Mouse (Mus musculus) ES-E14 (cell line): Measurements from ENCODE around the gene Ino80e. TPM values are rescaled to one million over a fixed set of nuclear protein-coding genes. Genes with fewer than 3 reads are reported as not detected.

Experiments
- DNase-seq: peaks from one replicate; pipeline ENCODE4 v3.0.0-alpha.2; 2013; ENCODE audit warnings: low read depth, low spot score
- H3K27ac ChIP-seq: 2 replicates; pipeline ENCODE4 v1.5.1; 2012; ENCODE audit warnings: low read depth, mild to moderate bottlenecking, low read length, moderate library complexity, mixed read lengths; ENCODE audit not compliant: poor library complexity, insufficient read depth, severe bottlenecking
- H3K36me3 ChIP-seq: 2 replicates; pipeline ENCODE4 v1.6.1; 2012; ENCODE audit warnings: mild to moderate bottlenecking, low read length, moderate library complexity, mixed read lengths; ENCODE audit not compliant: control insufficient read depth, poor library complexity, insufficient read depth, severe bottlenecking
- H3K4me1 ChIP-seq, 2 experiments: fragments of 150-350 bp in 1 of 2; sonication (generic) in 1 of 2; 2 replicates each; pipeline ENCODE4 v1.6.1; 2012; ENCODE audit warnings: low read length in 2 of 2, mild to moderate bottlenecking in 1 of 2, mixed read lengths in 1 of 2; ENCODE audit not compliant: control insufficient read depth in 2 of 2, insufficient read depth in 2 of 2, poor library complexity in 1 of 2
- H3K4me3 ChIP-seq, 2 experiments: fragments of 150-350 bp in 1 of 2; sonication (generic) in 1 of 2; 2 replicates each; pipeline ENCODE4 v1.5.1; 2012; ENCODE audit warnings: low read length in 2 of 2, low read depth in 1 of 2, mild to moderate bottlenecking in 1 of 2, mixed read lengths in 1 of 2; ENCODE audit not compliant: insufficient read depth in 1 of 2, poor library complexity in 1 of 2, severe bottlenecking in 1 of 2
- H3K9ac ChIP-seq: 2 replicates; pipeline ENCODE4 v1.6.1; 2012; ENCODE audit warnings: low read depth, mild to moderate bottlenecking, low read length, mixed read lengths; ENCODE audit not compliant: poor library complexity, insufficient read depth, severe bottlenecking
- H3K9me3 ChIP-seq: fragments of 150-350 bp; sonication (generic); 2 replicates; pipeline ENCODE4 v1.6.1; 2012; ENCODE audit warnings: low read depth, mild to moderate bottlenecking, low read length; ENCODE audit not compliant: control insufficient read depth, insufficient read depth
- CHD2 ChIP-seq: IDR thresholded peaks from 2 replicates; pipeline ENCODE4 v1.6.1; 2014; ENCODE audit warnings: mild to moderate bottlenecking, low read depth, low read length, inconsistent platforms
- HCFC1 ChIP-seq: IDR thresholded peaks from 2 replicates; pipeline ENCODE4 v1.6.1; 2012; ENCODE audit warnings: low read length, inconsistent platforms, borderline replicate concordance; ENCODE audit not compliant: insufficient read depth
- MAFK ChIP-seq: IDR thresholded peaks from 2 replicates; pipeline ENCODE4 v1.6.1; 2014; ENCODE audit warnings: mild to moderate bottlenecking, low read depth, low read length, inconsistent platforms; ENCODE audit not compliant: insufficient read depth
- ZC3H11A ChIP-seq: IDR thresholded peaks from 2 replicates; pipeline ENCODE4 v1.6.1; 2012; ENCODE audit warnings: low read depth, mild to moderate bottlenecking, inconsistent platforms, low read length, borderline replicate concordance
- ZNF384 ChIP-seq: IDR thresholded peaks from 2 replicates; pipeline ENCODE4 v1.6.1; 2012; ENCODE audit warnings: low read depth, low read length, inconsistent platforms
- in situ Hi-C, 2 experiments: fragments of 600-800 bp; cut with MboI; formaldehyde crosslinking; loops; one replicate each; pipeline ENCODE4 v1.15.1; 2025; ENCODE audit warnings: low sequenced_read_pairs in 2 of 2, inconsistent platforms in 1 of 2; ENCODE audit not compliant: unreplicated experiment in 2 of 2
- total RNA-seq: library from RNA; depleted of rRNA; stranded (reverse); fragments of 300-350 nt; gene quantifications from 2 replicates; pipeline ENCODE4 v1.2.3, GENCODE M21; 2012

Ino80e gene
- total RNA-seq, 1 experiment: 78.7 TPM

- in situ Hi-C loops: no loop called here
- peak overlapping the region; percentile 63 to 80 for H3K4me3 ChIP-seq
- H3K9ac ChIP-seq: peak overlapping the region; percentile 52
- no peak for DNase-seq
- TF ChIP-seq MAFK (no peak), CHD2 (no peak), HCFC1 (no peak), ZC3H11A (no peak), ZNF384 (no peak)
- peaks cover 14% of the 10 kb centered on the region for H3K36me3 ChIP-seq
- H3K27ac ChIP-seq: no peak overlapping the region
- no peaks in the 10 kb centered on the region for H3K9me3 ChIP-seq
- peaks cover 0 to 19% of the 10 kb centered on the region in 2 experiments; a peak in 2 of 4 replicates for H3K4me1 ChIP-seq
These were observed 14.5 kb downstream of the Ino80e start for GRCm38 (mm10) chr7:126847421-126848398.

- in situ Hi-C loops: no loop called here
- H3K4me1 ChIP-seq: peaks cover 0 to 14% of the 10 kb centered on the region in 2 experiments; a peak in 2 of 4 replicates
- no peak for DNase-seq
- H3K4me3 ChIP-seq: peak within 1 kb of the TSS; percentile 63 to 80
- H3K27ac ChIP-seq: no peak within 1 kb of the TSS
- peak within 1 kb of the TSS; percentile 52 for H3K9ac ChIP-seq
- peaks cover 9% of the 10 kb centered on the region for H3K36me3 ChIP-seq
- TF ChIP-seq ZC3H11A: no peak
- no peak for TF ChIP-seq CHD2
- TF ChIP-seq HCFC1: no peak
- no peak for TF ChIP-seq ZNF384
- TF ChIP-seq MAFK: no peak
- H3K9me3 ChIP-seq: no peaks in the 10 kb centered on the region
These were observed 15.1 kb downstream of the Ino80e start, which contains the start of gene Doc2a for GRCm38 (mm10) chr7:126847116-126847420. TSS of gene Doc2a (plus strand) at chr7:126847416.

GRCm38 (mm10) chr7:126845516-126845915, 16.7 kb downstream of the Ino80e start:
- DNase-seq: no peak
- H3K36me3 ChIP-seq: no peaks in the 10 kb centered on the region
- no peaks in the 10 kb centered on the region for H3K9me3 ChIP-seq
- no peak overlapping the region for H3K9ac ChIP-seq
- H3K4me1 ChIP-seq: peaks cover 0 to 2% of the 10 kb centered on the region in 2 experiments; a peak in 1 of 4 replicates
- in situ Hi-C loops: no loop called here
- H3K27ac ChIP-seq: no peak overlapping the region
- H3K4me3 ChIP-seq: no peak overlapping the region
- no peak for TF ChIP-seq MAFK
- TF ChIP-seq ZNF384: no peak
- no peak for TF ChIP-seq CHD2
- no peak for TF ChIP-seq ZC3H11A
- no peak for TF ChIP-seq HCFC1

- DNase-seq: no peak
- Histone ChIP-seq H3K4me3 (no peak overlapping the region), H3K9me3 (no peaks in the 10 kb centered on the region), H3K36me3 (no peaks in the 10 kb centered on the region), H3K27ac (no peak overlapping the region), H3K4me1 (peaks cover 0 to 2% of the 10 kb centered on the region in 2 experiments; a peak in 1 of 4 replicates), H3K9ac (no peak overlapping the region)
- no peak for TF ChIP-seq CHD2
- TF ChIP-seq ZNF384: no peak
- TF ChIP-seq ZC3H11A: no peak
- TF ChIP-seq MAFK: no peak
- no peak for TF ChIP-seq HCFC1
- in situ Hi-C loops: no loop called here
These were observed 18.9 kb downstream of the Ino80e start for GRCm38 (mm10) chr7:126843276-126843675.
